Mouse (Mus musculus): Measurements from ENCODE around the gene Psma5. TPM values are rescaled to one million over a fixed set of nuclear protein-coding genes. Genes with fewer than 3 reads are reported as not detected.

Psma5 gene
- polyA plus RNA-seq, 1 experiment from 2014 or later: 297 TPM

DNA sequence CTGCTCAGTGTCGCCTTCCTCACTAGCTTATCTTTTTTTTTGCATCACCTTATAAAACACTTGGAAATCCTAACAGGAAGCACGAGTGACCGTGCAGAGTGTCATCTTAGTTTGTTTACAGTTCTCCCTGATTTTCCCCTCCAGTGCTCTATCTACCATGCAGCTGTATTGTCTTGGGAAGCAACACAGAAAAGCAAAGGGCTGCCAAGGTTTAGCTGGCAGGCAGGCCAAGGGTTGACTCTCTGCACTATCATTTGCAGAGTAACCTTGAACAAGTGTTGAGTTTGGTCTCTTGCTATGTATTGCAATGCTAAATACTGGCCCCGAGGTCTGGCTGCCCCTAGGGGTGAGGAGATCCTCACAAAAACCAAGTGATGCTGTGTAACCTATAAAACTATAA, 55.0 kb downstream of the Psma5 start:
- Histone ChIP-seq H3K4me3 (ENCODE audit: low read depth, low read length) (no peak overlapping the region), H3K27ac (ENCODE audit: low read depth, low read length) (no peak overlapping the region), H3K36me3 (ENCODE audit: control insufficient read depth, insufficient read depth, low read length) (no peaks in the 10 kb centered on the region; the same call in 1 of the 2 replicates), H3K4me2 (ENCODE audit: low read depth) (no peak overlapping the region), H3K27me3 (ENCODE audit: control insufficient read depth, insufficient read depth, low read length) (no peaks in the 10 kb centered on the region), H3K9me3 (ENCODE audit: control insufficient read depth, low read length) (no peaks in the 10 kb centered on the region), H3K9ac (ENCODE audit: low read length) (no peak overlapping the region), H3K4me1 (ENCODE audit: control insufficient read depth, insufficient read depth, low read length) (no peaks in the 10 kb centered on the region)
- WGBS: 86% methylated on average over 4 of the region's 4 CpGs
- DNase-seq (ENCODE audit: low spot score) (no peak), ATAC-seq (ENCODE audit: insufficient read depth, low FRiP score, low TSS enrichment) (no peak)

DNA sequence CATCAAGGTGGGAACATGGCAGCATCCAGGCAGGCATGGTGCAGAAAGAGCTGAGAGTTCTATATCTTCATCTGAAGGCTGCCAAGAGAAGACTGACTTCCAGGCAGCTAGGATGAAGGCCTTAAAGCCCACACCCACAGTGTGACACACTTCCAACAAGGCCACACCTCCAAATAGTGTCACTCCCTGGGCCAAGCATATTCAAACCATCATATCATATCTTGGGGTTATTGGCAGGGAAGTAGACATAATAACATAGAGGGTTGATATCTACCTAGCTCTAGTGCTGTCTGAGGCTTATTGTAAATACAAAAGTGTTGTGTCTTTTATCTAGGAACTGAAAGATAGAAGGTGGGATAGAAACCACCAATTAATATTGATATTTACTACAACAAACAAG, 55.7 kb downstream of the Psma5 start:
- no peaks in the 10 kb centered on the region for H3K4me1 ChIP-seq (ENCODE audit: control insufficient read depth, insufficient read depth, low read length)
- DNase-seq (ENCODE audit: low spot score): no peak

GRCm38 (mm10) chr3:108313138-108313537, 56.4 kb downstream of the Psma5 start:
- Histone ChIP-seq H3K27me3 (ENCODE audit: control insufficient read depth, insufficient read depth, low read length) (no peaks in the 10 kb centered on the region), H3K36me3 (ENCODE audit: control insufficient read depth, insufficient read depth, low read length) (no peaks in the 10 kb centered on the region; the same call in 1 of the 2 replicates), H3K9ac (ENCODE audit: low read length) (no peak overlapping the region), H3K4me3 (ENCODE audit: low read depth, low read length) (no peak overlapping the region), H3K4me2 (ENCODE audit: low read depth) (no peak overlapping the region), H3K4me1 (ENCODE audit: control insufficient read depth, insufficient read depth, low read length) (no peaks in the 10 kb centered on the region), H3K9me3 (ENCODE audit: control insufficient read depth, low read length) (no peaks in the 10 kb centered on the region), H3K27ac (ENCODE audit: low read depth, low read length) (no peak overlapping the region)
- DNase-seq (ENCODE audit: low spot score): no peak
- no peak for ATAC-seq (ENCODE audit: insufficient read depth, low FRiP score, low TSS enrichment)
- WGBS: 92% methylated on average over 4 of the region's 4 CpGs

More for the DNA sequence above, 55.7 kb downstream of the Psma5 start:
- no peak for ATAC-seq (ENCODE audit: insufficient read depth, low FRiP score, low TSS enrichment)
- H3K9me3 ChIP-seq (ENCODE audit: control insufficient read depth, low read length): no peaks in the 10 kb centered on the region
- H3K4me3 ChIP-seq (ENCODE audit: low read depth, low read length): no peak overlapping the region
- H3K4me2 ChIP-seq (ENCODE audit: low read depth): no peak overlapping the region
- H3K36me3 ChIP-seq (ENCODE audit: control insufficient read depth, insufficient read depth, low read length): no peaks in the 10 kb centered on the region; the same call in 1 of the 2 replicates
- no peak overlapping the region for H3K27ac ChIP-seq (ENCODE audit: low read depth, low read length)
- H3K9ac ChIP-seq (ENCODE audit: low read length): no peak overlapping the region
- no peaks in the 10 kb centered on the region for H3K27me3 ChIP-seq (ENCODE audit: control insufficient read depth, insufficient read depth, low read length)

- Histone ChIP-seq H3K4me2 (ENCODE audit: low read depth) (no peak overlapping the region), H3K4me1 (ENCODE audit: control insufficient read depth, insufficient read depth, low read length) (no peaks in the 10 kb centered on the region), H3K36me3 (ENCODE audit: control insufficient read depth, insufficient read depth, low read length) (no peaks in the 10 kb centered on the region; the same call in 1 of the 2 replicates), H3K9ac (ENCODE audit: low read length) (no peak overlapping the region), H3K27ac (ENCODE audit: low read depth, low read length) (no peak overlapping the region), H3K4me3 (ENCODE audit: low read depth, low read length) (no peak overlapping the region), H3K9me3 (ENCODE audit: control insufficient read depth, low read length) (no peaks in the 10 kb centered on the region), H3K27me3 (ENCODE audit: control insufficient read depth, insufficient read depth, low read length) (no peaks in the 10 kb centered on the region)
- WGBS: 47% methylated on average over 8 of the region's 8 CpGs
- ATAC-seq (ENCODE audit: insufficient read depth, low FRiP score, low TSS enrichment): no peak
- DNase-seq (ENCODE audit: low spot score): no peak
These were observed 57.4 kb downstream of the Psma5 start for GRCm38 (mm10) chr3:108314038-108314675.

GRCm38 (mm10) chr3:108318517-108318916, 61.8 kb downstream of the Psma5 start:
- Histone ChIP-seq H3K4me3 (ENCODE audit: low read depth, low read length) (no peak overlapping the region), H3K9me3 (ENCODE audit: control insufficient read depth, low read length) (no peaks in the 10 kb centered on the region), H3K9ac (ENCODE audit: low read length) (no peak overlapping the region), H3K27me3 (ENCODE audit: control insufficient read depth, insufficient read depth, low read length) (no peaks in the 10 kb centered on the region), H3K4me1 (ENCODE audit: control insufficient read depth, insufficient read depth, low read length) (no peaks in the 10 kb centered on the region), H3K4me2 (ENCODE audit: low read depth) (no peak overlapping the region), H3K36me3 (ENCODE audit: control insufficient read depth, insufficient read depth, low read length) (no peaks in the 10 kb centered on the region), H3K27ac (ENCODE audit: low read depth, low read length) (no peak overlapping the region)
- no peak for ATAC-seq (ENCODE audit: insufficient read depth, low FRiP score, low TSS enrichment)
- 58% methylated on average over 2 of the region's 2 CpGs for WGBS
- DNase-seq (ENCODE audit: low spot score): no peak

DNA sequence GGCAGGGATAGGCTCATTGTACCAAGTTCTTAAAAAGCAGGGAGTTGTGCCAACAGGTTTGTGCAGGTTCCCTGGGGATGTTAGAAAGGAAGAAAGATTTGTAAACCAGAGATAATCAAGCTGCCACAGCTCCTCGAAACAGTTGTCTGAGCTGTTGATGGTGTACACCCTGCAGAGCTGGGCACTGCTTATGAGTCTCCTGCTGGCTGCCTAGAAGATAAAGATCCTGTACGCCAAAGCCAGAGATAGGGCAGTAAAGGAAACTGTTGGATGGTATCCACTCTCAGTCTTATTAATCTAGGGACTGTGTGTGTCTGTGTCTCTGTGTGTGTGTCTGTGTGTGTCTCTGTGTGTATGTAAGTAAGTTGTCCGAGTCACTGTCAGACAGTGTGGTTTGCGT, 64.9 kb downstream of the Psma5 start:
- no peaks in the 10 kb centered on the region for H3K9me3 ChIP-seq (ENCODE audit: control insufficient read depth, low read length)
- no peaks in the 10 kb centered on the region for H3K27me3 ChIP-seq (ENCODE audit: control insufficient read depth, insufficient read depth, low read length)
- H3K36me3 ChIP-seq (ENCODE audit: control insufficient read depth, insufficient read depth, low read length): no peaks in the 10 kb centered on the region
- DNase-seq (ENCODE audit: low spot score) (no peak), ATAC-seq (ENCODE audit: insufficient read depth, low FRiP score, low TSS enrichment) (no peak)
- 77% methylated on average over 4 of the region's 4 CpGs for WGBS
- no peak overlapping the region for H3K9ac ChIP-seq (ENCODE audit: low read length)
- H3K4me1 ChIP-seq (ENCODE audit: control insufficient read depth, insufficient read depth, low read length): no peaks in the 10 kb centered on the region
- no peak overlapping the region for H3K27ac ChIP-seq (ENCODE audit: low read depth, low read length)
- no peak overlapping the region for H3K4me2 ChIP-seq (ENCODE audit: low read depth)
- no peak overlapping the region for H3K4me3 ChIP-seq (ENCODE audit: low read depth, low read length)

GRCm38 (mm10) chr3:108322136-108322535, 65.4 kb downstream of the Psma5 start:
- no peaks in the 10 kb centered on the region for H3K36me3 ChIP-seq (ENCODE audit: control insufficient read depth, insufficient read depth, low read length)

GRCm38 (mm10) chr3:108322962-108323361, 66.2 kb downstream of the Psma5 start:
- 72% methylated on average over 3 of the region's 3 CpGs for WGBS
- Histone ChIP-seq H3K36me3 (ENCODE audit: control insufficient read depth, insufficient read depth, low read length) (no peaks in the 10 kb centered on the region), H3K4me1 (ENCODE audit: control insufficient read depth, insufficient read depth, low read length) (no peaks in the 10 kb centered on the region), H3K27me3 (ENCODE audit: control insufficient read depth, insufficient read depth, low read length) (no peaks in the 10 kb centered on the region), H3K9me3 (ENCODE audit: control insufficient read depth, low read length) (no peaks in the 10 kb centered on the region), H3K9ac (ENCODE audit: low read length) (no peak overlapping the region), H3K27ac (ENCODE audit: low read depth, low read length) (no peak overlapping the region), H3K4me2 (ENCODE audit: low read depth) (no peak overlapping the region), H3K4me3 (ENCODE audit: low read depth, low read length) (no peak overlapping the region)
- no peak for DNase-seq (ENCODE audit: low spot score)
- no peak for ATAC-seq (ENCODE audit: insufficient read depth, low FRiP score, low TSS enrichment)

More at GRCm38 (mm10) chr3:108322136-108322535, 65.4 kb downstream of the Psma5 start:
- H3K27ac ChIP-seq (ENCODE audit: low read depth, low read length): no peak overlapping the region
- H3K4me1 ChIP-seq (ENCODE audit: control insufficient read depth, insufficient read depth, low read length): no peaks in the 10 kb centered on the region
- ATAC-seq (ENCODE audit: insufficient read depth, low FRiP score, low TSS enrichment) (no peak), DNase-seq (ENCODE audit: low spot score) (no peak)
- H3K9ac ChIP-seq (ENCODE audit: low read length): no peak overlapping the region
- no peaks in the 10 kb centered on the region for H3K9me3 ChIP-seq (ENCODE audit: control insufficient read depth, low read length)
- H3K27me3 ChIP-seq (ENCODE audit: control insufficient read depth, insufficient read depth, low read length): no peaks in the 10 kb centered on the region
- H3K4me3 ChIP-seq (ENCODE audit: low read depth, low read length): no peak overlapping the region
- WGBS: 94% methylated on average over 4 of the region's 4 CpGs
- no peak overlapping the region for H3K4me2 ChIP-seq (ENCODE audit: low read depth)

- WGBS: 91% methylated on average over 4 of the region's 4 CpGs
- no peaks in the 10 kb centered on the region for H3K4me1 ChIP-seq (ENCODE audit: control insufficient read depth, insufficient read depth, low read length)
- DNase-seq (ENCODE audit: low spot score) (no peak), ATAC-seq (ENCODE audit: insufficient read depth, low FRiP score, low TSS enrichment) (no peak)
- no peaks in the 10 kb centered on the region for H3K27me3 ChIP-seq (ENCODE audit: control insufficient read depth, insufficient read depth, low read length)
- no peak overlapping the region for H3K9ac ChIP-seq (ENCODE audit: low read length)
- H3K9me3 ChIP-seq (ENCODE audit: control insufficient read depth, low read length): no peaks in the 10 kb centered on the region
- no peak overlapping the region for H3K4me3 ChIP-seq (ENCODE audit: low read depth, low read length)
- H3K4me2 ChIP-seq (ENCODE audit: low read depth): no peak overlapping the region
- H3K27ac ChIP-seq (ENCODE audit: low read depth, low read length): no peak overlapping the region
- H3K36me3 ChIP-seq (ENCODE audit: control insufficient read depth, insufficient read depth, low read length): no peaks in the 10 kb centered on the region
These were observed 68.1 kb downstream of the Psma5 start for GRCm38 (mm10) chr3:108324837-108325236.
